Mouse (Mus musculus) myocyte (in vitro differentiated cells): ENCODE results near the gene Palm. TPM values are rescaled to one million over a fixed set of nuclear protein-coding genes. Genes with fewer than 3 reads are reported as not detected.
A peak's percentile ranks its signal among the peaks of the same experiment; 100 is the strongest.

Source experiments
- H3K27me3 ChIP-seq: one replicate; pipeline ENCODE4 v1.6.1; 2011; ENCODE audit not compliant: control insufficient read depth, insufficient read depth, insufficient read length
- H3K36me3 ChIP-seq: one replicate; pipeline ENCODE4 v1.6.1; 2011; ENCODE audit not compliant: control insufficient read depth, insufficient read depth
- H3K4me2 ChIP-seq: one replicate; pipeline ENCODE4 v1.6.1; 2011; ENCODE audit warnings: low read depth, control low read depth
- H3K4me3 ChIP-seq: one replicate; pipeline ENCODE4 v1.5.1; 2011; ENCODE audit warnings: mild to moderate bottlenecking, control low read depth, moderate library complexity
- H3K79me2 ChIP-seq: one replicate; pipeline ENCODE4 v1.6.1; 2011; ENCODE audit not compliant: control insufficient read depth, insufficient read depth
- H3ac ChIP-seq: one replicate; pipeline ENCODE4 v1.6.1; 2011; ENCODE audit not compliant: control insufficient read depth, insufficient read length
- CEBPB ChIP-seq: IDR thresholded peaks from 2 replicates; pipeline ENCODE4 v1.6.1; 2011; ENCODE audit warnings: mild to moderate bottlenecking, moderate library complexity; ENCODE audit not compliant: poor library complexity, insufficient read depth, severe bottlenecking
- E2F4 ChIP-seq: IDR thresholded peaks from one replicate; pipeline ENCODE4 v1.6.1; 2011; ENCODE audit warnings: mild to moderate bottlenecking, control low read depth, moderate library complexity; ENCODE audit not compliant: insufficient read depth
- MAX ChIP-seq: IDR thresholded peaks from one replicate; pipeline ENCODE4 v1.6.1; 2011; ENCODE audit warnings: low read depth, mild to moderate bottlenecking, control low read depth
- MYOD1 ChIP-seq, 3 experiments: IDR thresholded peaks; one replicate each; pipeline ENCODE4 v1.6.1; 2011; ENCODE audit warnings: control low read depth in 2 of 3, low read depth in 2 of 3, mild to moderate bottlenecking in 2 of 3, moderate library complexity in 1 of 3; ENCODE audit not compliant: insufficient read length in 2 of 3, control insufficient read depth in 1 of 3
- MYOG ChIP-seq, 3 experiments: IDR thresholded peaks; one replicate each; pipeline ENCODE4 v1.6.1; 2011; ENCODE audit warnings: control low read depth in 2 of 3, low read depth in 2 of 3, mild to moderate bottlenecking in 2 of 3; ENCODE audit not compliant: insufficient read length in 2 of 3, control insufficient read depth in 1 of 3, insufficient read depth in 1 of 3
- POLR2A ChIP-seq: IDR thresholded peaks from one replicate; pipeline ENCODE4 v1.6.1; 2011; ENCODE audit warnings: low read depth, mild to moderate bottlenecking, control low read depth, moderate library complexity; ENCODE audit not compliant: insufficient read length
- POLR2AphosphoS2 ChIP-seq: IDR thresholded peaks from one replicate; pipeline ENCODE4 v1.6.1; 2011; ENCODE audit warnings: low read depth, control low read depth; ENCODE audit not compliant: insufficient read length
- REST ChIP-seq: IDR thresholded peaks from one replicate; pipeline ENCODE4 v1.6.1; 2011; ENCODE audit warnings: mild to moderate bottlenecking, control low read depth, moderate library complexity; ENCODE audit not compliant: insufficient read depth, insufficient read length
- SRF ChIP-seq: IDR thresholded peaks from one replicate; pipeline ENCODE4 v1.6.1; 2011; ENCODE audit warnings: low read depth; ENCODE audit not compliant: control insufficient read depth, insufficient read length
- TCF12 ChIP-seq: IDR thresholded peaks from one replicate; pipeline ENCODE4 v1.6.1; 2011; ENCODE audit warnings: mild to moderate bottlenecking, control low read depth; ENCODE audit not compliant: poor library complexity, insufficient read depth, severe bottlenecking
- TCF3 ChIP-seq: IDR thresholded peaks from one replicate; pipeline ENCODE4 v1.6.1; 2011; ENCODE audit warnings: low read depth, control low read depth; ENCODE audit not compliant: insufficient read length
- USF1 ChIP-seq: IDR thresholded peaks from one replicate; pipeline ENCODE4 v1.6.1; 2011; ENCODE audit warnings: low read depth, mild to moderate bottlenecking, control low read depth, moderate library complexity
- polyA plus RNA-seq: library from polyadenylated mRNA; unstranded; fragments of >200 nt; fragmentation: generic; extraction: Trizol; gene quantifications from one replicate; pipeline ENCODE4 v1.2.1, GENCODE M21; 2012; ENCODE audit warnings: missing spikeins

Palm gene
- polyA plus RNA-seq, 1 experiment: 70.0 TPM

- no peak for TF ChIP-seq SRF
- no peak for TF ChIP-seq USF1
- TF ChIP-seq POLR2A: no peak
- TF ChIP-seq TCF3: peak; percentile 100
- peak in 2 of 3 experiments; percentile 100 for TF ChIP-seq MYOD1 (IDR thresholded peaks at IDR 0.05; ENCODE audit: control insufficient read depth in 1 of 3, insufficient read length in 2 of 3, low read depth in 2 of 3)
- peak; percentile 10 for TF ChIP-seq POLR2AphosphoS2
- TF ChIP-seq TCF12: peak; percentile 99
- no peak for TF ChIP-seq MAX
- TF ChIP-seq CEBPB: no peak
- peak; percentile 93 to 100 (median 100) for TF ChIP-seq MYOG (IDR thresholded peaks at IDR 0.05; ENCODE audit: control insufficient read depth in 1 of 3, insufficient read depth in 1 of 3, insufficient read length in 2 of 3, low read depth in 2 of 3)
- no peak for TF ChIP-seq E2F4
- no peak for TF ChIP-seq REST
- Histone ChIP-seq H3K79me2 (peaks cover 36% of the 10 kb centered on the region), H3K4me3 (no peak overlapping the region), H3K36me3 (peaks cover 20% of the 10 kb centered on the region), H3K27me3 (no peaks in the 10 kb centered on the region), H3ac (no peak overlapping the region), H3K4me2 (no peak overlapping the region)
These were observed 32.7 kb upstream of the Palm start for GRCm38 (mm10) chr10:79760603-79761143.

- H3K79me2 ChIP-seq: peaks cover 44% of the 10 kb centered on the region
- no peak overlapping the region for H3ac ChIP-seq
- H3K36me3 ChIP-seq: peaks cover 16% of the 10 kb centered on the region
- no peak overlapping the region for H3K4me2 ChIP-seq
- TF ChIP-seq MYOG (IDR thresholded peaks at IDR 0.05; ENCODE audit: control insufficient read depth in 1 of 3, insufficient read depth in 1 of 3, insufficient read length in 2 of 3, low read depth in 2 of 3) (peak in 2 of 3 experiments; percentile 25 to 80), TCF3 (peak; percentile 32), MYOD1 (IDR thresholded peaks at IDR 0.05; ENCODE audit: control insufficient read depth in 1 of 3, insufficient read length in 2 of 3, low read depth in 2 of 3) (peak in 2 of 3 experiments; percentile 43 to 76), POLR2AphosphoS2 (no peak), POLR2A (peak; percentile 16)
- H3K27me3 ChIP-seq: no peaks in the 10 kb centered on the region
- H3K4me3 ChIP-seq: no peak overlapping the region
These were observed 30.5 kb upstream of the Palm start for GRCm38 (mm10) chr10:79762875-79763274.

GRCm38 (mm10) chr10:79764234-79764633 lies 29.1 kb upstream of the Palm start:
- Histone ChIP-seq H3ac (no peak overlapping the region), H3K4me2 (peak overlapping the region; percentile 90), H3K36me3 (peaks cover 9% of the 10 kb centered on the region), H3K27me3 (no peaks in the 10 kb centered on the region), H3K4me3 (no peak overlapping the region), H3K79me2 (peaks cover 44% of the 10 kb centered on the region)
- TF ChIP-seq SRF: no peak
- TF ChIP-seq USF1: no peak
- TF ChIP-seq CEBPB: no peak
- TF ChIP-seq MAX: no peak
- no peak for TF ChIP-seq REST
- no peak for TF ChIP-seq POLR2A
- TF ChIP-seq MYOG (IDR thresholded peaks at IDR 0.05; ENCODE audit: control insufficient read depth in 1 of 3, insufficient read depth in 1 of 3, insufficient read length in 2 of 3, low read depth in 2 of 3): no peak
- TF ChIP-seq TCF12: no peak
- TF ChIP-seq E2F4: no peak
- no peak for TF ChIP-seq POLR2AphosphoS2
- no peak for TF ChIP-seq TCF3
- no peak for TF ChIP-seq MYOD1 (IDR thresholded peaks at IDR 0.05; ENCODE audit: control insufficient read depth in 1 of 3, insufficient read length in 2 of 3, low read depth in 2 of 3)

GRCm38 (mm10) chr10:79765228-79765745 lies 28.1 kb upstream of the Palm start:
- no peaks in the 10 kb centered on the region for H3K27me3 ChIP-seq
- peak overlapping the region; percentile 90 for H3K4me2 ChIP-seq
- no peak overlapping the region for H3ac ChIP-seq
- H3K36me3 ChIP-seq: peaks cover 5% of the 10 kb centered on the region
- peak overlapping the region; percentile 65 for H3K4me3 ChIP-seq
- H3K79me2 ChIP-seq: peaks cover 44% of the 10 kb centered on the region
- no peak for TF ChIP-seq POLR2AphosphoS2
- TF ChIP-seq E2F4: no peak
- no peak for TF ChIP-seq MYOG (IDR thresholded peaks at IDR 0.05; ENCODE audit: control insufficient read depth in 1 of 3, insufficient read depth in 1 of 3, insufficient read length in 2 of 3, low read depth in 2 of 3)
- TF ChIP-seq REST: no peak
- no peak for TF ChIP-seq USF1
- TF ChIP-seq POLR2A: no peak

- TF ChIP-seq REST (no peak), MAX (no peak), MYOG (IDR thresholded peaks at IDR 0.05; ENCODE audit: control insufficient read depth in 1 of 3, insufficient read depth in 1 of 3, insufficient read length in 2 of 3, low read depth in 2 of 3) (no peak), USF1 (no peak), SRF (no peak), TCF12 (no peak), POLR2A (no peak), POLR2AphosphoS2 (no peak), E2F4 (no peak), TCF3 (no peak), MYOD1 (IDR thresholded peaks at IDR 0.05; ENCODE audit: control insufficient read depth in 1 of 3, insufficient read length in 2 of 3, low read depth in 2 of 3) (no peak), CEBPB (no peak)
- Histone ChIP-seq H3ac (peak overlapping the region; percentile 67), H3K27me3 (no peaks in the 10 kb centered on the region)
These were observed 27.3 kb upstream of the Palm start for GRCm38 (mm10) chr10:79766001-79766507.

More at GRCm38 (mm10) chr10:79766001-79766507, 27.3 kb upstream of the Palm start:
- peak overlapping the region; percentile 90 for H3K4me2 ChIP-seq
- peaks cover 1% of the 10 kb centered on the region for H3K36me3 ChIP-seq
- H3K79me2 ChIP-seq: peaks cover 44% of the 10 kb centered on the region
- H3K4me3 ChIP-seq: peak overlapping the region; percentile 65
